Mouse (Mus musculus) inflammation-experienced regulatory T-cells, adult 16 weeks (primary cell): ENCODE results near the gene Vbp1. TPM values are rescaled to one million over a fixed set of nuclear protein-coding genes. Genes with fewer than 3 reads are reported as not detected.

Source experiments
- polyA plus RNA-seq: library from polyadenylated mRNA; unstranded; fragments of 100-300 nt; shearing (Covaris generic); gene quantifications from one replicate; pipeline ENCODE4 v1.2.1, GENCODE M21; 2017

The Vbp1 gene
- 143 TPM for polyA plus RNA-seq

GRCm38 (mm10) chrX:75514179-75514972, at the start of gene Vbp1:
Gene Vbp1, plus strand, starts transcription at chrX:75514299.

GRCm38 (mm10) chrX:75577582-75578324, 63.7 kb downstream of the Vbp1 start, which contains the start of gene Rab39b:
Gene Rab39b, minus strand, starts transcription at chrX:75578231.

Other genes with a start within 250 kb of the Vbp1 start
- 67.3 TPM for gene Fundc2, start 131.9 kb upstream of the Vbp1 start, polyA plus RNA-seq
- 1.1 TPM for gene F8, start 131.7 kb upstream of the Vbp1 start, polyA plus RNA-seq
- 23.5 TPM for gene Cmc4, start 97.7 kb upstream of the Vbp1 start, polyA plus RNA-seq
- gene Mtcp1, start 97.7 kb upstream of the Vbp1 start, polyA plus RNA-seq, result 13.3 TPM
- gene Brcc3, start 97.7 kb upstream of the Vbp1 start, polyA plus RNA-seq, result 70.3 TPM
- gene Rab39b, start 63.9 kb downstream of the Vbp1 start, polyA plus RNA-seq, result 3.3 TPM